Mouse (Mus musculus) CH12.LX (cell line): ENCODE measurements around the gene Plekhj1. TPM values are rescaled to one million over a fixed set of nuclear protein-coding genes. Genes with fewer than 3 reads are reported as not detected.

Experiments
- DNase-seq: peaks from one replicate; pipeline ENCODE4 v3.0.0-alpha.2; 2013; ENCODE audit errors: extremely low read depth
- H3K27ac ChIP-seq: 2 replicates; pipeline ENCODE4 v1.5.1; 2012; ENCODE audit warnings: low read depth, mild to moderate bottlenecking, control low read depth, moderate library complexity; ENCODE audit not compliant: insufficient read depth
- H3K27me3 ChIP-seq: replicated peaks from 2 replicates; pipeline ENCODE3; 2012; ENCODE audit warnings: inconsistent platforms
- H3K36me3 ChIP-seq, 2 experiments: replicated peaks in 1 of 2; 2 replicates each; pipeline versions ENCODE3 to v1.6.1; 2012; ENCODE audit warnings: inconsistent platforms in 1 of 2, low read length in 1 of 2, mild to moderate bottlenecking in 1 of 2, mixed read lengths in 1 of 2, moderate library complexity in 1 of 2; ENCODE audit not compliant: control insufficient read depth in 1 of 2, insufficient read depth in 1 of 2
- H3K4me1 ChIP-seq, 2 experiments: 2 replicates each; pipeline ENCODE4 v1.6.1; 2012; ENCODE audit warnings: inconsistent platforms in 1 of 2, moderate library complexity in 1 of 2; ENCODE audit not compliant: insufficient read depth in 2 of 2, control insufficient read depth in 1 of 2
- H3K4me2 ChIP-seq: 2 replicates; pipeline ENCODE4 v1.6.1; 2012; ENCODE audit warnings: low read depth, mild to moderate bottlenecking, control low read depth; ENCODE audit not compliant: poor library complexity, insufficient read depth, severe bottlenecking
- H3K4me3 ChIP-seq, 3 experiments: fragments of 150-350 bp in 1 of 3; sonication (generic) in 1 of 3; replicated peaks in 1 of 3; 2 replicates each; pipeline versions ENCODE3 to v1.5.1; 2011 to 2012; ENCODE audit warnings: low read depth in 2 of 3, low read length in 2 of 3, mild to moderate bottlenecking in 2 of 3, moderate library complexity in 2 of 3, control low read depth in 1 of 3, improper control_type of control experiment in 1 of 3, inconsistent platforms in 1 of 3, mixed read lengths in 1 of 3; ENCODE audit not compliant: poor library complexity in 1 of 3
- H3K79me2 ChIP-seq: replicated peaks from 2 replicates; pipeline ENCODE4 v1.6.1; 2012; ENCODE audit warnings: mild to moderate bottlenecking, moderate library complexity; ENCODE audit not compliant: control insufficient read depth, poor library complexity, insufficient read depth, severe bottlenecking; ENCODE audit errors: extremely low read depth
- H3K9ac ChIP-seq: 2 replicates; pipeline ENCODE4 v1.6.1; 2012; ENCODE audit warnings: low read depth, mild to moderate bottlenecking, control low read depth, moderate library complexity; ENCODE audit not compliant: insufficient read depth
- H3K9me3 ChIP-seq: replicated peaks from 2 replicates; pipeline ENCODE3; 2012; ENCODE audit warnings: low read length, inconsistent platforms, mixed read lengths
- BHLHE40 ChIP-seq: IDR thresholded peaks from 2 replicates; pipeline ENCODE4 v1.6.1; 2011; ENCODE audit warnings: mild to moderate bottlenecking, low read depth, low read length, improper control_type of control experiment
- CTCF ChIP-seq, 2 experiments: IDR thresholded peaks in 1 of 2; conservative IDR thresholded peaks in 1 of 2; 2 replicates each; pipeline ENCODE4 v1.5.1; 2011 to 2012; ENCODE audit warnings: low read depth in 2 of 2, low read length in 2 of 2, improper control_type of control experiment in 1 of 2, inconsistent platforms in 1 of 2, mild to moderate bottlenecking in 1 of 2, moderate library complexity in 1 of 2
- E2F4 ChIP-seq: IDR thresholded peaks from 2 replicates; pipeline ENCODE4 v1.6.1; 2011; ENCODE audit warnings: low read depth, low read length, improper control_type of control experiment; ENCODE audit not compliant: insufficient replicate concordance
- ELF1 ChIP-seq: IDR thresholded peaks from 2 replicates; pipeline ENCODE4 v1.6.1; 2014; ENCODE audit warnings: low read depth, mild to moderate bottlenecking, inconsistent platforms, low read length, improper control_type of control experiment
- EP300 ChIP-seq: IDR thresholded peaks from 2 replicates; pipeline ENCODE4 v1.6.1; 2011; ENCODE audit warnings: low read length, improper control_type of control experiment
- GABPA ChIP-seq: IDR thresholded peaks from 2 replicates; pipeline ENCODE4 v1.6.1; 2012; ENCODE audit warnings: low read depth, low read length, improper control_type of control experiment, inconsistent platforms; ENCODE audit not compliant: insufficient replicate concordance
- IRF4 ChIP-seq: IDR thresholded peaks from 2 replicates; pipeline ENCODE4 v1.6.1; 2014; ENCODE audit warnings: low read depth, mild to moderate bottlenecking, inconsistent platforms, low read length, improper control_type of control experiment
- JUN ChIP-seq: IDR thresholded peaks from 2 replicates; pipeline ENCODE4 v1.6.1; 2011; ENCODE audit warnings: low read depth, mild to moderate bottlenecking, low read length, improper control_type of control experiment, moderate library complexity; ENCODE audit not compliant: insufficient read depth
- JUND ChIP-seq: conservative IDR thresholded peaks from 2 replicates; pipeline ENCODE4 v1.6.1; 2011; ENCODE audit warnings: low read depth, low read length, improper control_type of control experiment
- MAFK ChIP-seq: IDR thresholded peaks from 2 replicates; pipeline ENCODE4 v1.6.1; 2011; ENCODE audit warnings: low read length, improper control_type of control experiment; ENCODE audit not compliant: insufficient replicate concordance
- MAX ChIP-seq: IDR thresholded peaks from 2 replicates; pipeline ENCODE4 v1.6.1; 2011; ENCODE audit warnings: low read length, improper control_type of control experiment
- MXI1 ChIP-seq: IDR thresholded peaks from 2 replicates; pipeline ENCODE4 v1.6.1; 2011; ENCODE audit warnings: mild to moderate bottlenecking, low read depth, low read length, improper control_type of control experiment
- MYC ChIP-seq: IDR thresholded peaks from 2 replicates; pipeline ENCODE4 v1.6.1; 2011; ENCODE audit warnings: low read depth, mild to moderate bottlenecking, improper control_type of control experiment, low read length
- NELFE ChIP-seq: IDR thresholded peaks from 2 replicates; pipeline ENCODE4 v1.6.1; 2011; ENCODE audit warnings: low read depth, low read length, improper control_type of control experiment
- NRF1 ChIP-seq: IDR thresholded peaks from 2 replicates; pipeline ENCODE4 v1.6.1; 2014; ENCODE audit warnings: low read depth, mild to moderate bottlenecking, inconsistent platforms, low read length, improper control_type of control experiment, moderate library complexity
- POLR2A ChIP-seq: IDR thresholded peaks from 2 replicates; pipeline ENCODE4 v1.6.1; 2011; ENCODE audit warnings: low read depth, mild to moderate bottlenecking, improper control_type of control experiment, low read length
- SIN3A ChIP-seq: IDR thresholded peaks from 2 replicates; pipeline ENCODE4 v1.6.1; 2012; ENCODE audit warnings: low read length, improper control_type of control experiment, inconsistent platforms
- SMC3 ChIP-seq: IDR thresholded peaks from 2 replicates; pipeline ENCODE4 v1.6.1; 2011; ENCODE audit warnings: low read depth, low read length, improper control_type of control experiment
- UBTF ChIP-seq: IDR thresholded peaks from 2 replicates; pipeline ENCODE4 v1.6.1; 2012; ENCODE audit warnings: low read depth, mild to moderate bottlenecking, inconsistent platforms, low read length, improper control_type of control experiment, moderate library complexity
- ZKSCAN1 ChIP-seq: IDR thresholded peaks from 2 replicates; pipeline ENCODE4 v1.6.1; 2012; ENCODE audit warnings: low read depth, inconsistent platforms, low read length, improper control_type of control experiment, borderline replicate concordance
- ZNF384 ChIP-seq: IDR thresholded peaks from 2 replicates; pipeline ENCODE4 v1.6.1; 2012; ENCODE audit warnings: low read depth, low read length, improper control_type of control experiment, inconsistent platforms
- dilution Hi-C: fragments of 300-500 bp; cut with MboI; formaldehyde crosslinking; loops from 2 replicates; pipeline ENCODE4 v1.14.3; 2020; ENCODE audit warnings: low sequenced_read_pairs; ENCODE audit not compliant: extremely low pct_unique_long_range_greater_than_20kb, extremely low pct_ligation_motif_present
- in situ Hi-C: fragments of 300-500 bp; cut with MboI; formaldehyde crosslinking; loops from 3 replicates; pipeline ENCODE4 v1.14.3; 2019; ENCODE audit warnings: low sequenced_read_pairs, low pct_ligation_motif_present, low pct_unique_long_range_greater_than_20kb, mixed read lengths
- polyA plus RNA-seq: library from polyadenylated mRNA; unstranded; fragments of >175 nt; gene quantifications from 2 replicates; pipeline ENCODE4 v1.2.1, GENCODE M21; 2012; ENCODE audit warnings: low read depth; ENCODE audit not compliant: insufficient read length
- total RNA-seq, 2 experiments: library from RNA; depleted of rRNA; stranded (reverse); fragments of 300-350 nt in 1 of 2; fragments of >200 nt in 1 of 2; gene quantifications; 2 replicates each; pipeline ENCODE4 v1.2.3; 2012 to 2014

Plekhj1 gene
- total and polyA plus RNA-seq, 3 experiments, result 63.4 to 123 (median 63.8) TPM

GRCm38 (mm10) chr10:80843931-80844547, 45.6 kb upstream of the Plekhj1 start, which contains the start of gene Lingo3:
TSS of gene Lingo3 (minus strand) at chr10:80844039.
- Histone ChIP-seq H3K36me3 (peaks cover 0 to under 1% of the 10 kb centered on the region in 2 experiments), H3K27ac (no peak within 1 kb of the TSS), H3K27me3 (peaks cover 43% of the 10 kb centered on the region), H3K9ac (no peak within 1 kb of the TSS), H3K4me2 (no peak within 1 kb of the TSS), H3K9me3 (no peaks in the 10 kb centered on the region), H3K4me1 (peaks cover 3 to 18% of the 10 kb centered on the region in 2 experiments), H3K4me3 (no peak within 1 kb of the TSS), H3K79me2 (no peaks in the 10 kb centered on the region)
- 0 out of 2 replicates have a peak, but pooled peaks have one; percentile 20 for TF ChIP-seq NRF1
- no peak for TF ChIP-seq UBTF
- in situ Hi-C loops, result no loop called here
- dilution Hi-C loops, result no loop called here
- no peak for DNase-seq

GRCm38 (mm10) chr10:80843087-80843930, 44.9 kb upstream of the Plekhj1 start:
- Histone ChIP-seq H3K36me3 (no peaks in the 10 kb centered on the region), H3K9me3 (no peaks in the 10 kb centered on the region), H3K27ac (no peak overlapping the region), H3K27me3 (peaks cover 47% of the 10 kb centered on the region), H3K9ac (no peak overlapping the region), H3K4me3 (no peak overlapping the region), H3K79me2 (no peaks in the 10 kb centered on the region), H3K4me2 (no peak overlapping the region), H3K4me1 (peaks cover 0 to 11% of the 10 kb centered on the region in 2 experiments; a peak in 2 of 4 replicates)
- no peak for TF ChIP-seq E2F4
- no peak for TF ChIP-seq UBTF
- no peak for TF ChIP-seq JUND
- TF ChIP-seq SMC3, result no peak
- TF ChIP-seq BHLHE40, result no peak
- TF ChIP-seq GABPA, result no peak
- no peak for TF ChIP-seq ZKSCAN1
- no peak for TF ChIP-seq IRF4
- no peak for TF ChIP-seq MAX
- no peak for TF ChIP-seq MXI1
- no peak for TF ChIP-seq CTCF (conservative IDR thresholded peaks at IDR 0.05 in 1 of 2, IDR thresholded peaks at IDR 0.05 in 1 of 2; ENCODE audit: low read depth in 2 of 2, low read length in 2 of 2)
- TF ChIP-seq ELF1, result no peak
- no peak for TF ChIP-seq SIN3A
- TF ChIP-seq EP300, result no peak
- no peak for TF ChIP-seq MYC
- TF ChIP-seq JUN, result no peak
- TF ChIP-seq ZNF384, result no peak
- TF ChIP-seq POLR2A, result no peak
- TF ChIP-seq MAFK, result no peak
- no peak for TF ChIP-seq NELFE
- in situ Hi-C loops (no loop called here), dilution Hi-C loops (no loop called here)
- DNase-seq, result no peak
